Mouse (Mus musculus) E14TG2a.4 (cell line): Measurements from ENCODE around the gene Tmub2.

Source experiments
- CTCF ChIP-seq: conservative IDR thresholded peaks from 2 replicates; pipeline ENCODE4 v1.5.1; 2014; ENCODE audit warnings: low read length
- NANOG ChIP-seq: IDR thresholded peaks from 2 replicates; pipeline ENCODE4 v1.6.1; 2014; ENCODE audit warnings: borderline replicate concordance, low read length, mixed read lengths

DNA sequence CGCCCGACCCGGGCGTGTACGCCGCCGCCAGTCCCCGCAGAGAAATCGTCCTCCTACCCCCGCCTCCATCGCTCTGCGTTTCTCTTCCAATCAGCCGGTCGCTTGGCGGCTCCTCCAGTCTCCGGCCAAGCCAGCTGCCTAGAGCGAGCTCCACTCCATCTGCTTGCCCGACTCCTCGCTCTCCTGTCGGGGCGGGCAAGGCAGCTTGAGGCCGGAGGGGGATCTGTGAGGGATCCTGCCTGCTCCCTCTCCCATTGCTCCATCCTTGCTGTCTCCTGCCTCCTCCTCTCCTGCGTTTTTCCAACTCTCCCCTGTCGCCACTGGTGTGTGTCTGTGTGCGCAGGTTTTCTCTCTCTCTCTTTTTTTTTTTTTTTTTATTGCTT is 34.7 kb downstream of the Tmub2 start, which contains the start of gene Ubtf:
- no peak for TF ChIP-seq CTCF
- TF ChIP-seq NANOG, result no peak
